Mouse (Mus musculus): Measurements from ENCODE around the gene Gm11549.

Gm11549 gene

DNA sequence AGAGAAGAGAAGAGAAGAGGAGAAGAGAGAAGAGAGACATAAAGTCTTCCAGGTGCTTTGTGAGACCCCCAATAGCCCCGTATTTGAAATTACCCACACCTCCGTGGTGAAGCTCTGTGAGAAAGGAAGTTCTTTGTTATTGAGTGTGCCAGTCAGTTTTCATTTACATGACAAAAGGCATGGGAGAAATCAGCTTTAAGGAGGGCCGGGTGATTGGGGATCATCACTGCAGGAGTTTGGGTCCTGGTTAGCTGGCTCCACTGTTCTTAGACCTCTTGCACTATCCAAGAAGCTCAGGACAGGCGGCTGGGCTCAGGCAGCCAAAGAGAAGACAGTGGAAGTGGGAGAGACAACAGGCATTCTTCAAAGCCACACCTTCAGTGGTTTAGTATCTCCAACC is 524 bp upstream of the Gm11549 start:
- no peak for DNase-seq (ENCODE audit: extremely low spot score, low read depth, low spot score)

- no peak for DNase-seq (ENCODE audit: extremely low spot score, low read depth, low spot score)
Observed at GRCm38 (mm10) chr3:36516196-36516595, 5.4 kb downstream of the Gm11549 start.

DNA sequence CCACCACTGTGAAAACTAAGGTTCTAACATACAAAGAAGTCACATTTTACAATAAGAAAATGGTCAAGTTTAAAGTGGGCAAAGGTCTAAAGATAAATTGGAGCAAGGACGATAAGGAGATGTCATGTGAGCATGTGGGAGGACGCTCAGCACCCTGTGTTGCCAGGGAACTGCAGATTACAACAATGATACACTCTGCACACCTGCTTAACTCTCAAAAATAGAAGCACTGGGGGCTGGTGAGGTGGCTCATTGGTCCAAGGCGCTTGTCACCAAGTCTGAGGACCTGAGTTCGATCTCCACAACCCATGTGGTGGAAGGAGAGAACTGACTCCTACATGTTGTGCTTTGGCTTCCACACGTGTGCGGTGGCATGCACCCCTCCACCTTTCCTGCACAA is 10.1 kb downstream of the Gm11549 start:
- no peak for DNase-seq (ENCODE audit: extremely low spot score, low read depth, low spot score)

DNA sequence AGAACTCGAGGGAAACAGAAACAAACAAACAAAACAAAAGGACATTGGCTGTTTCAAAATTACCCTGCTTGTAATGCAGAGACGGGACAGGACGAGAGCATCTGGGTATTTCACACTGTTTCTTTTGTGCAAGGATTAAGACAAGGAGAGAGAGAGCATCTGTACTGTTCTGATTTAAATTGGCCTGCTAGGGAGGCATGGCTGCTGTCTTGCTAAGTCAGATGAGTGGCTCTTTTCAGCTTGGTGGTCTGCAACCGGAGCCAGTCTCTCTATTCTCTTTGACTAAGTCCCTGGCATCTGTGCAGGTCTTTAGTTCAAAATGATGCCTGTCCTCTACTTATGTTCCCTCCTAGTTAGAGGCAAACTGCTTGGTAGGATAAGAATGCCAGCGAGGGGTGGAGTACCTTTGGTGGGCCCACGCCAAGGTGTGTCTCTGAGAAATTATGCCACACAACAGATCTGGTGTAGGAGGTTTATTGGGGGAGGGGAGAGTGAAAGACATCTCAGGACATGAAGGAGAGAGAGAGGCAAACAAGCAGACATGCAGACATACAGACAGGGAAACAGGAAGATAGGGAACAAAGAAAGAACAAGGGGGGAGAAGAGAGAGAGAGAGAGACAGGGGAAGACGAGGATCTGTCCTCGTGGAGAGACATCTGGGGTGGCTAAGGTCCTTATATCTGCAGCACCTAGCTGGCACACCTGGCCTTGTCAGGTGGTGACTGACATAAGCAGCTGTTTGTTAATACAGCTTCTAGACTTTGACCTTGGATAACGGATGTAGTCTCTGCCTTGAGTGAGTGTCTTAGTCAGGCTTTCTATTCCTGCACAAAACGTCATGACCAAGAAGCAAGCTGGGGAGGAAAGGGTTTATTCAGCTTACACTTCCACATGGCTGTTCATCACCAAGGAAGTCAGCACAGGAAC is 15.5 kb downstream of the Gm11549 start:
- DNase-seq (ENCODE audit: extremely low spot score, low read depth, low spot score): no peak

GRCm38 (mm10) chr3:36505306-36505705 is 16.3 kb downstream of the Gm11549 start:
- no peak for DNase-seq (ENCODE audit: extremely low spot score, low read depth, low spot score)

GRCm38 (mm10) chr3:36501546-36501945 is 20.1 kb downstream of the Gm11549 start:
- no peak for DNase-seq (ENCODE audit: extremely low spot score, low read depth, low spot score)

DNA sequence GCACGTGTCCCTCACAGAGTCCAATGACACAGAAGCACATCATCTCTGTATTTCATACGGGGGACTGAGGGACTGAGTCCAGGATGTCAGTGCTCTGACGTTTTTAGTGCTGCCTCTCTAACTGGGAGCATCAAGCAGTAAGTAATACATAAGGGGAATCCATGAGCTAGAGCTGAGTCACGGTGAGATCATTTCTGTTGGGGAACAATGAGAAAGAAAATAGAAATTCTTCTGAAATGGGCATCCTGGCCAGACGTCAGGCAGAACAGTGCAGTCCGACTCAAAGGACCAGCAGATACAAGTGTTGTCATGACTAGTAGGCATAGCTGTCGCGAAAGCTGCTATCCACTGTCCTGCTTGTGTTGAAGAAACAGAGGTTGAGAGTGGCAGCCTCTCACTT is 20.6 kb downstream of the Gm11549 start:
- no peak for DNase-seq (ENCODE audit: extremely low spot score, low read depth, low spot score)

DNA sequence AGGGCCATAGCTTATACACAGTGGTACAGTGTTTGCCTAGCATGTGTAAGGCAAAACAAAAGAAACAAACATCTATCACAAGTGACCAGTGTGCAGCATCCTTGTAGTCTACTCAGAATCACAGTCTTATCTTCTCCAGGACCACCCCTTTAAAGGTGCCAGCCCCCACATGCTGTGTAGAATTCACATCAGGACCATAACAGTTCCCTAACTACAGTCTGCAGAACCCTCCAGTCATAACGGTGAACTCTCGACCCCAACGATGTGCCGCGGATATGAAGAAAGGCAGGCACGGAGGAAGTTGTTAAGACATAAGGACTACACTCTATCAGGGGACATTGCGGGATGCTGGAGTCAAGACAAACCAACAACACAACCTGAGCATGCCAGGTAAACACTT is 22.2 kb downstream of the Gm11549 start:
- DNase-seq (ENCODE audit: extremely low spot score, low read depth, low spot score): no peak

DNA sequence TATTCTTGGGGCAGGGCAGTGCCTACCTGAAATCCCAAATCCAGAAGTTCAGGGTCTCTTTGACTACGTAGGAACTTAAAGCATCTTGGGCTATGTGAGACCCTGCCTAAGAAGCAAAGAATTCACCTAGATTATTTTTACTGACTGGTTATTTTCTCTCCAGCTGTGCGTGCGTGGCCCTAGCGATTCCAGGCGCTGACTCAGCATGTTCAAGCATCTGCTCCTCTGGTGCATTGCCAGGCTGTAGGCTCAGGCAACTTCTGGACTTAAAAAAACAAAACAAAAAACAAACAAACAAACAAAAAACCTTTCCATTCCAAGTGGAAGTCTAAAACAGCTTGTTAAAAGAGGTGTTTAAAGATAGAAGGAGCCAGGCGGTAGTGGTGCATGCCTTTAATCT is 23.4 kb downstream of the Gm11549 start:
- no peak for DNase-seq (ENCODE audit: extremely low spot score, low read depth, low spot score)

DNA sequence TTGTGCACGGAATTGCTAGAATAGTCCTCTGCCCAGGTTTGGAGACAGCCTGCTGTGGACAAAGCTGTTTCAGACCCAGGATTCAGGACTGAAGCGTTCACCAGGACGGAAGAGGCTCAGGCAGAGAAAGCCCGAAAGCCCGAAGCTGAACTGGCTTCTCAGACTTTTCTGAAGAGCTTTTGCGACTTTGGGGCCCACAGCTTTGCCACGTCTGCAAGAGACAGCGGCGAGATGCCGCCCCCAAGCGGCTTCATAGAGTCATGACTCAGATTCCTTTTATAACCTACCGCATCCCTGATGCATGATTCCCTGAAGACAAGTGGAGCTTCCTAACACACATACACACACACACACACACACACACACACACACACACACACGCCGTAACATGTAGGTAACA is 24.9 kb downstream of the Gm11549 start:
- no peak for DNase-seq (ENCODE audit: extremely low spot score, low read depth, low spot score)

GRCm38 (mm10) chr3:36496273-36496672 is 25.3 kb downstream of the Gm11549 start:
- DNase-seq (ENCODE audit: extremely low spot score, low read depth, low spot score): no peak

GRCm38 (mm10) chr3:36495436-36495835 is 26.2 kb downstream of the Gm11549 start:
- peak; percentile 63 for DNase-seq (ENCODE audit: extremely low spot score, low read depth, low spot score)

GRCm38 (mm10) chr3:36494613-36495012 is 27.0 kb downstream of the Gm11549 start:
- no peak for DNase-seq (ENCODE audit: extremely low spot score, low read depth, low spot score)

DNA sequence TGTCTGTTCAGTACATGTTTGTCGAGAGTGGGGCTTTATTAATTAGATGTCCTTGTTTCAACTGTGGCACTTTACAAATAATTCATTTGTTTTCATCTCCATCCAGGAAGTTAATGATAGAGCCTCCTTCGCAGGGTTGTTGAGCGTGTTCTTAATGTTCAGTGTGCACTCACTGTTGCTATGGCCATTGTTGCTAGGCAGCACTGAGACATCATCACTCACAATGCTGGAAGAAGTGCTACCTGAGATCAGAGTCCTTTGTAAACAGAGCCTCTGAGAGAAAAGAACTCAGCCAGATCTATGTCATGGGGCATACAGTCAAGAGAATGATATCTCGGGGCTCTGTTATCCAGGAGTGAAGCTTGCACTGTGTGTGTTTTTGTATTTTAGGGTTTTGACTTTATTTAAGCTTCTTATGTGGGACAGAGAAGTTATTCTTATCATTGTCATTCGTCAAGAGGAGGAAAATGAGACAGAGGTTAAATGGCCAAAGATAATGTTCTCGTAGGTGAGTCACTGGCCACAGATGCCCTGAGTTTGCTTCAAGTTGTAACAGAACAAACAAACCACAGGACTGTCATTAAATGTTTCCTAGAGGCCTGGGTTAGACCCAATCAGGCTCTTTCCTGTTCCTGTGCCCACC is 27.9 kb downstream of the Gm11549 start:
- DNase-seq (ENCODE audit: extremely low spot score, low read depth, low spot score): no peak

DNA sequence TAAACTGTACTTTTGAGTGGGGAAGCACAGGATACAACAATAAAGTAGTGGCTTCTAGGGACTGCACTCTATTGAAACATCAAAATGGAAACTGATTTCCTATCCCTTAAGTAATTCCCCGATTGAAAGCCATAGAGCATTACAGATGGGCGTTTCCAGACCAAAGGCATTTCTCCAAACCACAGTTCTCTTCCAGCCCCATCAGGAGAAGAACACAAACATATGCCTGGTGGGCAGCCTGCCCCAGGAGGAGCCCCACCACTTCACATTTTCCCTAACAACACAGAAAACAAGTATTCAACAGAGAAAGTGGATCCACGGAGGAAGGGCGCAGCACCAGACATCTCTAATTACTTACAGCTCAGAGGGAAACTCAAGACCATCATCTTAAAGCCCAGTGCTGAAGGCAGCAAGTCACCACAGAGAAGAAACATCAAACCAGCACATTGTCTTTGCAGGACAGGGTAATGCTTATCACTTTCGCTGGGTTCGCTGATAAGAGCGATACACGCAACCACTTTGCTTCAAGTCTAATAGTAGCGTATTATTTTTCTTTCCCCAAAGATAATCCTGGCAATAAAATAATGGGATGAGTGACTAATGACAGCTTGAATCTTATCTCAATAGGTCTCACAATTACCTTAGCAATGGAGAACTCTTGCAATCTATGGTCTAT is 28.8 kb downstream of the Gm11549 start:
- no peak for DNase-seq (ENCODE audit: extremely low spot score, low read depth, low spot score)

GRCm38 (mm10) chr3:36491535-36491934 is 30.1 kb downstream of the Gm11549 start:
- DNase-seq (ENCODE audit: extremely low spot score, low read depth, low spot score): no peak

DNA sequence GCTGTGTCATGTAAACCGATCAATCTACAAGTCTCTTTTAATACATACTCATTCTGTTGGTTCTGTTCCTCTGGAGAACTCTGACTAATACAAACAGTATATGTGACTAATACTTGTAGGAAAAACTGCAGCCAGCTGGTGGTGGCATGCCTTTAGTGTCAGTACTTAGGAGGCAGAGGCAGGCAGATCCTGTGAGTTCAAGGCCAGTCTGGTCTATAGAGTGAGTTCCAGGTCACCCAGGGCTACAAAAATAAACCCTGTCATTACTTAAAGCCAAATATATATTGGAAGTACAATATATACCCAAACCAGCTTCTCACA is 32.1 kb downstream of the Gm11549 start:
- no peak for DNase-seq (ENCODE audit: extremely low spot score, low read depth, low spot score)

GRCm38 (mm10) chr3:36488899-36489589 is 32.6 kb downstream of the Gm11549 start:
- DNase-seq (ENCODE audit: extremely low spot score, low read depth, low spot score): no peak

- no peak for DNase-seq (ENCODE audit: extremely low spot score, low read depth, low spot score)
Observed at GRCm38 (mm10) chr3:36488367-36488766, 33.2 kb downstream of the Gm11549 start.

DNA sequence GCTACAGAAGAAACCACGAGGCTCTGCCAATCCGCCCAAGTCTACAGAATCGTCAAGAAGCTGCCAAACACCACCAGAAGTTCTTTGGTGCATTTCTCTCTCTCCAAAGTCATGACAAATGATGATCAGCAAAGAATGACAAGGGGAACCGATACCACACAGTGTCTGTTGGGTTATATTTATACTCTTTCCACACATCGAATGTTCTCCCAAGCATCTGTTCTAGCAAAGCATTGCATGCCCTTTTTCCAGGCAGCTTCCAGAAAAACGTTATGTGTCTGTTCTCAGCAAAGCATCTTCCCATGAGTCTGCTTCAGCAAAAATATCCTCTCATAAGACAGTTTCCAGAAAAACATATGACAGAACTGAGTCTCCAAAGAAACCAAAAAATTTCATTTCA is 34.7 kb downstream of the Gm11549 start:
- no peak for DNase-seq (ENCODE audit: extremely low spot score, low read depth, low spot score)

DNA sequence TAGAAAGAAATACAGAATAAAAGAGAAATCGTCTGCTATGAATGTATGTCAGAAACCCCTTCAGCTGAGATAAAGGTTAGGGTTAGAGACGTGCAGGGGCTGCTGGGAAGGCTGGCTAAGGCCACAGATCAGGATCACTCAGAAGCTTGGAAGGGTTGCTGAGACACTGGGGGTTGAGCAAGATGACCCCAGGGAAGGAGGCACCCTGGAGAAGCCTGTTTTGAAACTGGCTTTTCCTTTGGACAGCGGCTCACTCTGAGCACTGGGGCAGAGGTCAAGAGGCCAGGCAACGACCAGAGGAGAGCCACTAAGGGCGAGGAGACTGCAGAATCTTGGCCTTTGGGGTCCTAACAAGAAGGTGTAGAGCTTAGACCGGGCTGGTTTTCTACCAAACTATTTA is 35.4 kb downstream of the Gm11549 start:
- DNase-seq (ENCODE audit: extremely low spot score, low read depth, low spot score): no peak

All from hindlimb bud, embryonic 11.5 days (tissue).